Mouse (Mus musculus): ENCODE measurements around the gene Myo1e. TPM values are rescaled to one million over a fixed set of nuclear protein-coding genes. Genes with fewer than 3 reads are reported as not detected.

Gene Myo1e
- polyA plus RNA-seq, 1 experiment from 2014 or later, result 5.3 TPM

- Histone ChIP-seq H3K9ac (no peak overlapping the region), H3K27me3 (replicated peaks) (no peaks in the 10 kb centered on the region), H3K4me3 (no peak overlapping the region), H3K4me2 (no peak overlapping the region), H3K27ac (no peak overlapping the region), H3K36me3 (replicated peaks) (no peaks in the 10 kb centered on the region; the same call in 1 of the 2 replicates), H3K9me3 (no peaks in the 10 kb centered on the region), H3K4me1 (peaks cover 4% of the 10 kb centered on the region)
- ATAC-seq (replicated peaks), result no peak
- WGBS, result 84% methylated on average over 3 of the region's 3 CpGs
Measured at GRCm38 (mm10) chr9:70416412-70416811, 209.3 kb downstream of the Myo1e start.

GRCm38 (mm10) chr9:70421257-70422056, 214.3 kb downstream of the Myo1e start, which contains the start of gene Ccnb2:
Gene Ccnb2, minus strand, starts transcription at chr9:70421547.
- peak; percentile 97 for ATAC-seq (replicated peaks)
- Histone ChIP-seq H3K9me3 (no peaks in the 10 kb centered on the region), H3K27me3 (replicated peaks) (no peaks in the 10 kb centered on the region), H3K4me2 (peak within 1 kb of the TSS; percentile 99), H3K27ac (no peak within 1 kb of the TSS), H3K9ac (no peak within 1 kb of the TSS), H3K4me1 (peaks cover 8% of the 10 kb centered on the region), H3K36me3 (replicated peaks) (peaks cover 10% of the 10 kb centered on the region; the same call in 1 of the 2 replicates), H3K4me3 (peak within 1 kb of the TSS; percentile 49)
- 4% methylated on average over 45 of the region's 45 CpGs for WGBS

- peaks cover 17% of the 10 kb centered on the region; the same call in 1 of the 2 replicates for H3K36me3 ChIP-seq (replicated peaks)
- 94% methylated on average over 2 of the region's 2 CpGs for WGBS
Measured at GRCm38 (mm10) chr9:70422661-70423060, 215.5 kb downstream of the Myo1e start.

DNA sequence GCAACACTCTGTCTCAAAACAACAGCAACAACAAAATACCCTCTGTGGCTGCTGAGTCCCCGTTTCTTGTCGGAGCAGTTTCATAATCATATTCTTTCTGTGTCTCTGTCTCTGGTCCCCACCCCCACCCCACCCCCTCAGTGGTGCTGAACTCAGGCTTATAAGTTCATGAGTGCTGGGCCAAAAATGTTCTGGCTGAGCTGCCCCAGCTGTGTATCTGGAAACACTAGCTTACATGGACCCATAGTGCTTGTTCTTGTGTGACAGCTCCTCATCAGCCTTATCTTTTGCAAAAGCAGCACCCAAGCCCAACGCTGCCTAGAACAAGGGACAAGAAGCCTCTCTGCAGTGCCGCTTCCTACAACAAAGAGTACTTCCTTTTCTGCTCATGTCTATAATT, 232.8 kb downstream of the Myo1e start:
- H3K4me1 ChIP-seq, result no peaks in the 10 kb centered on the region
- no peaks in the 10 kb centered on the region for H3K27me3 ChIP-seq (replicated peaks)
- H3K9ac ChIP-seq, result no peak overlapping the region
- ATAC-seq (replicated peaks), result no peak
- H3K27ac ChIP-seq, result no peak overlapping the region
- H3K36me3 ChIP-seq (replicated peaks), result peaks cover 48% of the 10 kb centered on the region
- H3K4me3 ChIP-seq, result no peak overlapping the region
- no peak overlapping the region for H3K4me2 ChIP-seq
- 92% methylated on average over 4 of the region's 4 CpGs for WGBS
- no peaks in the 10 kb centered on the region for H3K9me3 ChIP-seq

More at GRCm38 (mm10) chr9:70422661-70423060, 215.5 kb downstream of the Myo1e start:
- ATAC-seq (replicated peaks), result no peak
- H3K4me1 ChIP-seq, result peaks cover 8% of the 10 kb centered on the region
- H3K27ac ChIP-seq, result no peak overlapping the region
- no peak overlapping the region for H3K4me3 ChIP-seq
- H3K4me2 ChIP-seq, result no peak overlapping the region
- no peaks in the 10 kb centered on the region for H3K9me3 ChIP-seq
- H3K27me3 ChIP-seq (replicated peaks), result no peaks in the 10 kb centered on the region
- no peak overlapping the region for H3K9ac ChIP-seq

DNA sequence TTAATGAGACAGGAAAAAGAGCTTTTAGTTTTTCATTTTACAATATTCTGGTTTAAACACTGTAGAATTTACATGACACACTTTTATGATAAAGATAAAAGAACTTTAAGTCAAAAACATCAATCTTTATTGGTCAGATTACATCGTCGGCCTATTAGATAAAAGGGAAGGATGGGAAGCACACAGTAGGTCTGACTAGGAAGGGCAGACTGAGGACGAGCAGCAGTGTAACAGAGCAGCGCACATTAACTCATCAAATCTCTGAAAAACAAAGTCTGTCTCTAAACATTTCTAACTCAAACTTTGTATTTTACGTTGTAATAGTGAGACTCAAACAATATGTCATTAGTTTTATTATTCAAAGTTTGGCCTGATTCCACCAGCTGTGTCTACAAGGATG, 241.9 kb downstream of the Myo1e start:
- peaks cover 13% of the 10 kb centered on the region for H3K36me3 ChIP-seq (replicated peaks)

More for the DNA sequence above, 241.9 kb downstream of the Myo1e start:
- Histone ChIP-seq H3K4me3 (no peak overlapping the region), H3K27ac (no peak overlapping the region), H3K4me1 (no peaks in the 10 kb centered on the region), H3K27me3 (replicated peaks) (no peaks in the 10 kb centered on the region), H3K9ac (no peak overlapping the region), H3K9me3 (no peaks in the 10 kb centered on the region), H3K4me2 (no peak overlapping the region)
- ATAC-seq (replicated peaks), result no peak
- 93% methylated on average over 5 of the region's 5 CpGs for WGBS

Small RNA genes within 50 kb of the gene (microRNA-seq; reads per million reads assigned to microRNA genes)
- 8.3 reads per million, percentile 29 among the genes with 10 or more reads in this experiment for gene Mir5626

Other genes starting within 250 kb of the Myo1e start
- 73.8 and 78.7 TPM in 2 replicates for gene Bnip2, start 217.9 kb upstream of the Myo1e start, polyA plus RNA-seq (2015; fragmentation: Nextera tagmentation; extraction: Ambion mirVana)
- 172 and 177 TPM in 2 replicates for gene Gtf2a2, start 194.8 kb upstream of the Myo1e start, polyA plus RNA-seq (2015; fragmentation: Nextera tagmentation; extraction: Ambion mirVana)
- gene Gcnt3, start 169.3 kb upstream of the Myo1e start, polyA plus RNA-seq (2015; fragmentation: Nextera tagmentation; extraction: Ambion mirVana), result not detected in 2 replicates
- 8.2 and 8.4 TPM in 2 replicates for gene Fam81a, start 64.8 kb upstream of the Myo1e start, polyA plus RNA-seq (2015; fragmentation: Nextera tagmentation; extraction: Ambion mirVana)
- 22.5 and 29.4 TPM in 2 replicates for gene Ccnb2, start 214.2 kb downstream of the Myo1e start, polyA plus RNA-seq (2015; fragmentation: Nextera tagmentation; extraction: Ambion mirVana)

Measured in midbrain, embryonic 15.5 days (tissue).